Mouse (Mus musculus) thymus, postnatal 25 days (tissue): ENCODE results near the gene Cdkal1.
A peak's percentile ranks its signal among the peaks of the same experiment; 100 is the strongest.

Experiments used
- DNase-seq: peaks from one replicate; pipeline ENCODE4 v3.0.0; 2022

Gene Cdkal1

DNA sequence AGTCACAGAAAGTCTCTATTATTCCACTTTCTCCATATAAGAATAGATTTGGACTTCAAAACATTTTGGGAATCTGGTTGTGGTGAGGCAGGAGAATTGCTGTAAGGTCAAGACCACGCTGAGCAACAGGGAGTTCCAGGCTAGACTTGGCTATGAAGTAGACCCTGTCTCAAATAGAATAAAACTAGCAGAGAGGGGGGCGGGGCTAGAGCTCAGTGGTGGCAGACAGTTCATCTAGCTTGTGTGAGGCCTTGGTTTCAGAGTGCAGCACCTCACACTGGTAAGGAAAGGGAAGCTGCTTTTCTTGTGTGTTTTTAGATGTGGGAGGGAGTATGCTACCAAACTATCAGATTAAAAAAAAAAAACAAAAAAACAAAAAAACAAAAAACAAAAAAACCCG, 694.0 kb downstream of the Cdkal1 start:
- DNase-seq, result peak; percentile 36

DNA sequence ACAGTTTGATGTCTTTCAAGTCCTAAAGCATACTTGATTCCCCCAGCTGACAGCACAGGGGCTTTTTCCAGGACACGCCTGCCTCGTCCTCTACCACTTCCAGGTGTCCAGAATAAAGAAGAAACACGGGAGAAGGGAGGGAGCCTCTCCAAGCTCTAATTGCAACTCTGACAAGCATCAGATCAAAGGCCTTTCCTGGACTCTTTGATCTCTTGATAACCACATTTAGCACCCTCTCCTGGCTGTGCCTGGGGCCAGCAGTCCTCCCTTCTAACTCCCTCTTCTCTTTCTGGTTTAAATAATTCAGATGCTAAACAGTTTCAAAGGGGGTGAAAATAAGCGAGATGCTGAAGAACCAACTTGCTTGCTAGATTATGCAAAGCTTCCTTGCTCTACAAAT, 698.8 kb downstream of the Cdkal1 start:
- peak; percentile 65 for DNase-seq

DNA sequence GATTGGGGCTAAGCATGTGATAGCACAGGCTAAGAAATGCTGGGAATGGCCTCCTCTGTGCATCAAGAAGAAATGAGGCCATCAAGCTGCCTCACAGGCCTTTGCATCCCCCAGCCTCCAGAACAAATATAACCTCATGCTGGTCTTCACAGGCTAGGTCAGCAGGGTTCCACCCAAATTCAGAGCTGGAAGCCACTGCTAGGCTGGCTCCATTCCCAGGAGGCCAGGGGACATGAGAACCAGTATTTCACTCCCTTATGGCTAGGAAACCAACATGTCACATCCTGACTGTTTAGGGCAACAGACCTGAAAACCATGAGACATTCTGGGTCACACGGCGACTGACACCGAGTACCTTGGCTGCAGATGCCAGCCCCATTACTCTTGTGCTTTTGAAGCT, 700.2 kb downstream of the Cdkal1 start:
- no peak for DNase-seq

DNA sequence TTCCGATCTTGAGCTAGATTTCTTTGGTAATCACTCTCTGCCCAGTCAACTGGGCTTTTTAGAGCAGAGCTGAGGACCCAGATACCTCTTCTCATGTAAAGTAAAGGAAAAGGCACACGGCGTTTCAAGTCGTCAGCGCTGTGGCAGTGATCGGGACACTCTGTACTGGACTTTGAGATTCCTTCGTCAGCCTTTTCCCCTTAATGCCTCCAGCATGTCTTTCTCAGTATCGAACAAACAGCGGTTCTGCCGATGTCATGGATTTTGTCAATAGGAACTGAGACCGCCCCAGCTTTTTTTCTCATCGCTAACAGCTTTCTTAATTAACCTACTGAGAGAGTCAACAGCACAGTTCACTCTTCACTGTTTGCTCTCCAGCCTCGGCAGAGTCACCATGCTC, 705.4 kb downstream of the Cdkal1 start:
- DNase-seq, result no peak

DNA sequence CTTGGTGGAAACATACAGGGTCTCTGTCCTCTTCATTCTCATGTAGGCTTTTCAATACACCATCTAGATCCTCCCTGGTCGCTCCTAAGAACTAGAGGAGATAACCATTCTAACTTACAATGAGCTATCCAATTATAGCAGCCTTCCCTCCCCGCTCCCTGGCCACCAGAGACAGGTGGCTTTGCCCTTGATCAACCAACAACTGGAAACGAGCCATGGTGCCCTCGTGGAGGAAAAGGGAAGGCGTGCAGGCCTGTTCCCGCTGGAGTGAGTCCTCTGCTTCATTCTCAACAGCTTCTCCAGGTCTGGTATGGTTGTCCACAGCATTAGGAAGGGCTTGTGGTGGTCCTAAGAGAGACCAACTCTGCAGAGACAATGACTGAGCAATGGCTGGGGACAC, 706.1 kb downstream of the Cdkal1 start:
- DNase-seq, result no peak

DNA sequence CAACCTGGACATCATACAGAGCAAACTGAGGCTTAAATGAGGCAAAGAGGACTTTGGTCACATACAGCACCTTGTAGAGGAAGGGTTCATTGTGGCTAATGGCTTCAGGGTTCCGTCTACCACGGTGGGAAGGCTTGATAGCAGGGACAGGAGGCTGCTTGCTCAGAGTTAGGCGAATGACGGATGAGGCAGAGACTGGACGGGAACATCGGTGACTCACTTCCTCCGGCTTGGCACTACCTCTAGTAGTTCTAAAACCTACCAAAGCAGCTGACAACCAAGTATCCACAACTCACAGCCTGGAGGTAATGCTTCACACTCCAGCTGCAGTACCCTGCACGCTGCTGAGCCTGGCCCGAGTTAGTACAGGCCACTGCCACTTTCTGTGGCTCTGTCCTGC, 706.9 kb downstream of the Cdkal1 start:
- no peak for DNase-seq
